Mouse (Mus musculus) ovary, adult 18-20 months (tissue): ENCODE measurements at regions not wholly inside any gene's neighbourhood (a gene's known extent, or its start where the extent isn't known, plus 50 kb on each side); places are given as distances from the start of the nearest gene placed in this dataset.
"Not testable (repeated sequence)": the region's sequence is repeated elsewhere in the genome, so short reads cannot be mapped to it uniquely, and the experiment has no call there.

Experiments used
- DNase-seq: peaks from one replicate; pipeline ENCODE4 v3.0.0; 2022; ENCODE audit warnings: low spot score, mixed read lengths

DNA sequence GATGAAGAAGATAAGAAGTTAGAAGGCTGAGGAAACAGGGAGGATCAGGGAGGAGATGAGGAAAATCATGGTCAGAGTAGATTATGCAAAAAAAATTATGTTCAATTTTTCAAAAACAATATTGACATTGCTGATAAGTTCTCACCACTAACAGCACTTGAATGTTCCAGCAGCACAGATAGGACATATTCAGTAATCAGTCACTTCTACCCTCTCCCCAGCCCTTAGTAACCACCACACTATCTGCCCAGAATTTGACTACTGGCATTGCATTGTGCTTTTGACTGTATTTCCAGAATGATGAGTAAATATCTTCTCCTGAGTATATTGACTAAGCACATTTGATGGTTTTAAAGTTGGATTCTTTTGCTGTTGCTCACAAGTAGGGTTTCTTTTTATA is 140.5 kb downstream of the Cdca7 start:
- DNase-seq = no peak

DNA sequence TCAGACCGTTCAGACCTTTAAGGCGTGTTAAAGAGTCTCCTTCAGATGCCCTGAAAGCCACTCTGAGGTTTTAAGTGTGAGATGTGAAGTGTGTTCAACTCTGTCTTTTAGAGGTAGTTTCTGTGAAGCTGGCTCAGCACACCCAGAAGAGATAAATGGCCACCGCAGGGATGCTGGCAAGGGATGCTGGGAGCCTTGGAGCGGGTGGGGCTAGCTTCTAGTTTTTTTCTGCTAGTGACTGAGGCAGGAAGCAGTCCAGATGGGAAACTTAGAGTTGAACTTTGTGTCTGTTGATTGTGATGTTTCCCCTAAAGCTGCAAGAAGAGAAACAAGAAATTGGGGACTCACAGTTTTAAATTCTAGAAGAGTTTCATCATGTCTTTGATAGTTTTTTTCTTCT is 143.5 kb downstream of the Cdca7 start:
- DNase-seq = no peak

DNA sequence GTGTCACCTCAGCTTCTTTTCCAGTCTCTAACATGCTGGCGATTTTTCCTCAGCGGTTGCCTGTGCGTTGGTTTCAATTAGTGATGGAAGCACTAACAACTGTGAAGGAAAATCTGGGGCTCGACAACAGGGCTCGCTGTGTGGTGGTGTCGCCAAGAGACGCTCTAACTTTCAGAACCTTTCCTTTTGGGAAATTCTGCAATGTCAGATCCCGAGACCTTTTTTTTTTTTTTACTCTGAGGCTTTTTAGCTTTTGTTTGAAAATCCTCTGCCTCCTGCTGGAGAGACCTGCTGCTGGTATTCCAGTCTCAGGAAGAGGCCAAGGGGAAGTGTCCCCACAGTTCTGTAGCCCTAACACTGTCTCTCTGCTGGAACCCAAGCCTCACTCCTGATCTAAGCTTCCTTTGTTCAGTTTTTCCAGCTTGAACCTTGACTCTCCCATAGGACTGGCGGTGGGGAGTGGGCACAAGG is 144.3 kb downstream of the Cdca7 start:
- no peak for DNase-seq

DNA sequence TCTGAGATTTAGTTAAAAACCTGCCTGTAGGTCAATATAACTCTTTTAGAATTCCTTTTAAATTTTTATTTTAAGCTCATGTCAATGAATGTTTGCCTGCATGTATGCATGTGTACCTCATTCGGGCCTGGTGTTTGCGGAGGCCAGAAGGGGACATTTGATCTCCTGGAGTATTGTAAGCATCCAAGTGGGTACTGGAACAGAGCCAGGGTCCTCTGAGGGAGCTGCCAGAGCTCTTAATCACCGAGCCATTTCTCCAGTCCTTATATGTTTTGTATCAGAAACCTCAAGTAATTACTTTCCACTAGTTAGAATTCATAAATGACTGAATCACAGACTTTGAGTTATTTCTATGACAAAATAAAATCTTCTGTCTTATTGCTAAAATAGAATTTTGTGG is 152.0 kb downstream of the Cdca7 start:
- DNase-seq = no peak

- DNase-seq = no peak
Measured at GRCm38 (mm10) chr2:72628626-72629470, 152.9 kb downstream of the Cdca7 start.

- no peak for DNase-seq
Measured at GRCm38 (mm10) chr2:72629691-72630461, 153.9 kb downstream of the Cdca7 start.

DNA sequence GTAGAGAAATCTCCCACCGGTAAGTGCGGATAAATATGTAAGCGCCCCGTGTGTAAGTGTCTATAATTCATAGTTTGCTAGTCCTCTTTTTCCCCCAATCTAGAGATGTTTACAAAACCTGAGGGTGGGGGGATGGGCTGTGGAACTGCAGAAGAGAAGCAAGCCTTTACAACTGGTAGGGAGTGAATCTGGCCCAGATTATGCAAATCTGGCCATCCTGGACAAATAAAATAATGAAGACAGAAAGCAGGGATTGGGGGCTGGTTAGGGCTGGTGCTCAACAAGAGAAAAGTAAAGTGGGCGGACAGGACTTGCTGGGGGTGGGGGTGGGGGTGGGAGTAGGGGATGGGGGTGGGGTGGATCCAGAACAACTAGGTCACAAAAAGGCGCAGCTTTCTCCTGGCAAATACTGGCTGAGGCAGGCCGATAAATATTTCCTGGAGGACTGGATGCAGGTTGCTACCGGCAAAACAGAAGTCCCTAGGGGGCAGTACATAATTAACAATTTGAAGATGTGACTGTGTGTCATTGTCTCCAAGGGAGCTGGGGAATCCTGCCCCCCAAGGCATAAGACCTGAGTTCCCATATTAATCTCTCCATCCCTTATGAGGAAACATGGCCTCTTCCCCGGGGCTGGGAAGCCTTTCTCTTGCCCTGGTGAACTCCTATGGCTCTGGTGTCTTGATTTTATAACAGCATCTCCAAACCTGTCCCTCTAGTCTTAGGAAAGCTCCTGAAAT is 162.1 kb downstream of the Cdca7 start:
- DNase-seq = no peak

DNA sequence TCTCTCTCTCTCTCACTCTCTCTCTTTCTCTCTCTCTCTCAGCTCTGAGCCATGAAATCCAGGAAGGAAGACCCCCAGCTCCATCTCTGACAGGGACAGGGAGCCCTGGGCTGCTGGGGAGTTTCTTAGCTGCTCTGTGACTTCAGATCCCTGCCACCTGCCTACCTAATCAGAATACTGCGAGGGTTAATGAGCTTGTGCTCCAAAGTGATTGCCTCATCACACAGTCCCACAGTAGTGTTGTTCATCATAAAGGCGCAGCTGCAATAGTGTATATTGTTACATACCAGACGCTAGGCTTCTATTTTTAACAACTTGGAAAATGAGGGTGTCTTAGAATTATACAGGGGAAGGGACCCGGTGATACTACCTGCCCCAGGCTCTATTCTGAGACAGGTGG is 163.1 kb downstream of the Cdca7 start:
- no peak for DNase-seq

DNA sequence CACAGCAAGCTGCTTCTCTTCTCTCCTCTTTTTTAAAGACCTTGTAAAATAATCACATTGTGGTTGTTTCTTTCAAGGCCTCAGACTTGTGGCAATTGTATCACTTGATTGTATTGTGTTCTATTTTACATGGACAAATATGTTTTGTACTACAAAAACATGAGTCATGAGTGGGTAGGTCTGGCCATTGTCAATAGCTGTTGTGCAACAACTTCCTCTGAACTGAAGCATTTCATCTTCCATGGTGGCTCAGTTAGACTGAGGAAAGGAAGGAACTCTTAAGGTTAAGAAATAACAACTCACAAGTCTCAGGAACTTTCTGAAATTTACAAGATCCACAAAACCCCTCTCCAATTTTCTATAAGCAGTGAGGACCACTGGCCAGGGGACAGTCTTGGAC is 165.3 kb downstream of the Cdca7 start:
- DNase-seq = no peak

DNA sequence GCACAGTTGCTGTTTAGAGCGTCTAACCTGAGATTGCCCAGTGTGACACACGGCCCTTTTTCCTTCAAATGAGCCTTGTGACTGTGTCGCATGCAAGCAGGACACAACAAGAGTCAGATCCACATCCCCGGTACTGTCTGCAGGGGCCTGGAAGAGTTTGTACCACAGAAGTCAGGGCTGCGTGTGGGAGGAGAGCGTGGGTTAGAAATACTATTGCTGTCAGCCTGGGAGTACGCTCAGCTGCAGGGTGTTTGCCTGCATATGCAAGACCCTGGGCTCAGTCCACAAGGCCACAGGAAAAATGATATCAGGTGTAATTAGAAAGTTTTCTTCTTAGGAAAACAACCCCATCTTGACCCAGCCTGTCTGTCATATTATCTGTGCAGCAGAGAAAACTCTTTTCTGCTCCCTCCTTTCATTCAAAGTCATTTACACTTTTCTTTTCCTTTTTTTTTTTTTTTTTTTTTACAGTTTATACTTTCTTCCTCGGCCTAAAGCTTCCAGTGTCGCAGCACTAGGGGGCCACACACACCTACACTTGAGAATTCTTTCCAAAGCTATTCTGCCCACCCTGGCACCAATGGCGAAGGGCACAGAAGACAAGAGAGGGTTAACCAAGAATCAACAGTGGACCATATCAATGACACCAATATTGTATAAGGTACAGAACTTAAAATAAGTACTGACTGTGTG is 168.3 kb downstream of the Cdca7 start:
- DNase-seq = peak; percentile 43

- no peak for DNase-seq
Measured at GRCm38 (mm10) chr2:72647642-72648041, 171.7 kb downstream of the Cdca7 start.

DNA sequence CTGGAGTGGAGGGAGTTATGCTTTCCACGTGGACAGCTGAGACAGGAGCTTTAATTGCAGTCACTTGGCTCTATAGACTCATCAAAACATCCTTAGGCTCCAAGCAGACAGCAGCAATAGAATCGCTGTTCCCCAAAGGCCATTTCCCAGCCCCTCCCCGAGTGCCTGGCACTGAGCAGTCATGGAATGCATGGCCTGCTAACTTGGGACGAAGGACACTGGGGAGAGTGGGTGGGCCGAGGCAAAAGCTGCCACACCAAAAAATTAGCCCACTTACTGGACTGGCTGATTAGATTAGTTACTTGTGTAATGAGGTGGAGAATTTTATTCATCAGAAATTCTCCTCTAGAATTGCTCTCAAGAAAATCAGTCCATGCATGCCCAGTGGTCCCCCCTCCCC is 172.3 kb downstream of the Cdca7 start:
- no peak for DNase-seq

DNA sequence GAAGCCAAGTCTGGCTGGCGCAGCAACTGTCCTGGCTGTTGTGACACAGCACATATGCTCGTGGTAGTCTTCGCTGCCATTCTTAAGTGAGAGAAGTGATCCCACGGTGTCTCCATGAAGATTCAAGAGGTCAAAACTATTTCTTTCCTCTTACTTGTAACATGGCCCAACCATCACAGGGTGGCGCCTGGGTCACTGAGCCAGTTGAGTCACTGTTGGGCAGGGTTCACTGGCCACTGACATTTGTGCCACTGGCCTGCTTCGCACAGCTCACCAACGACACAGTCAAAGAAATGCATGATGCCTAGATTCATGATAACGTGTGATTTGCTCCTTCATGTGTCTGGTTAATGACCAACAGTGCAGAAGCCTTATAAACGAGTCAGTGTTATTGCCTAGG is 179.9 kb downstream of the Cdca7 start:
- DNase-seq = no peak

- no peak for DNase-seq
Measured at GRCm38 (mm10) chr2:72657101-72657920, 181.4 kb downstream of the Cdca7 start.

- no peak for DNase-seq
Measured at GRCm38 (mm10) chr2:72662396-72662795, 186.4 kb downstream of the Cdca7 start.

DNA sequence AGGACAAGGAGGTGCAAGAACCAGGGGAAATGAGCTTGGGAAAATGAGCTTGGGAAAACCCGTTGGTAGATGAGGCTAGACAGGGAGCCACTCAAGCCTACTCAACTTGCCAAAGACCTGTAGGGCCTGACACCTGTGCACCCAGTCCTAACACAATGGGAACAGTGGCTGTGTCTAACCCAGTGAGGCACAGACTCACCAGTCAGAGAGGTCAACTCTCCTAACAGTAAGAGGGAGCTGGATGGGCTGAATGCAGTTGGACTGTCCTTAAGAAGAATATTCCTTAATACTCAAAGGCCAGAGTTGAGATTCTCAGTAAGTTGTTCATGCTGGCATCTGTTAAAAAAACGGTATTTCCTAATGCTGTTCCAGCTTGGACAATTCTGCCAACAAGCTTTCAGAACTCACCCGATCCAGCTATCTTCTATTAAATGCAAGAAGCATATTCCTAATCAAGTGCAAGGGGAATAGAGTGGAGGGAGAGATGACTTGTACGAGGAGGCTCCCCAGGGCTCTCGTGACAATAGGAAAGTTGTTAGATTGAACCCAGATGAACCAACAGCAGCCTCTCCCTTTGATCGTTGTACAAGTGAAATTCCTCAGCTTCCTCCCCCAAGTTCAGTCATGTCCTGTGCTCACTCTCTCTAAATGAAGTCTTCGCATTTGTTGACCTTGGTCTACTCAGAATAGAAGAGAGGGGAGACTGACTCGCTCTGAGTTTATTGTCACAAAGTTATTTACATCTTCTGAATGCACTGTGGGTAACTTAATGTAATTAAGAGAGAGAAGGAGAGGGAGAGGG is 187.2 kb downstream of the Cdca7 start:
- no peak for DNase-seq

- DNase-seq = not testable (repeated sequence)
Measured at GRCm38 (mm10) chr2:72667396-72667795, 191.4 kb downstream of the Cdca7 start.

- DNase-seq = no peak
Measured at GRCm38 (mm10) chr2:72672908-72673901, 197.2 kb downstream of the Cdca7 start.

DNA sequence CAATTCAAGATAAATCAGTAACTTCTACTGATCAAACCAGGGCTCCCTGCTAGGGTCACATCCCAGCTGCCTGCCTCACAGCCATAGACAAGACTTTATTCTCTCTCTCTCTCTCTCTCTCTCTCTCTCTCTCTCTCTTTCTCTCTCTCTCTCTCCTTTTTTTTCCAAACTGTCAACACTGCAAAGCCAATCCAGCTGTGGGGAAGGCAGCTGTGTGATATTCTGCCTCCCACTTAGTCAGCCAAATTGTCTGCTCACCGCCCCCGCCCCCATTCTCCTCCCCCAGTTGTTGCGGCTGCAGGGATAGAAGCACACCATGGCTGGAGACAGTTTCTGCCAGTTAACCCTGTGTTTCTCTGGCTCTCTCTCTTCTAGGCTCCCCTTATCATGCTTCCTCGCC is 198.3 kb downstream of the Cdca7 start:
- peak; percentile 42 for DNase-seq
